Mouse (Mus musculus) CH12.LX (cell line): Measurements from ENCODE around the gene Trpm3.

Experiments
- CHD1 ChIP-seq: IDR thresholded peaks from 2 replicates; pipeline ENCODE4 v1.6.1; 2012; ENCODE audit warnings: low read depth, low read length, improper control_type of control experiment, inconsistent platforms
- CTCF ChIP-seq, 2 experiments: IDR thresholded peaks in 1 of 2; conservative IDR thresholded peaks in 1 of 2; 2 replicates each; pipeline ENCODE4 v1.5.1; 2011 to 2012; ENCODE audit warnings: low read depth in 2 of 2, low read length in 2 of 2, improper control_type of control experiment in 1 of 2, inconsistent platforms in 1 of 2, mild to moderate bottlenecking in 1 of 2, moderate library complexity in 1 of 2
- EP300 ChIP-seq: IDR thresholded peaks from 2 replicates; pipeline ENCODE4 v1.6.1; 2011; ENCODE audit warnings: low read length, improper control_type of control experiment
- ETS1 ChIP-seq: conservative IDR thresholded peaks from 2 replicates; pipeline ENCODE4 v1.6.1; 2012; ENCODE audit warnings: low read depth, mild to moderate bottlenecking, inconsistent platforms, low read length, improper control_type of control experiment, moderate library complexity
- GABPA ChIP-seq: IDR thresholded peaks from 2 replicates; pipeline ENCODE4 v1.6.1; 2012; ENCODE audit warnings: low read depth, low read length, improper control_type of control experiment, inconsistent platforms; ENCODE audit not compliant: insufficient replicate concordance
- JUND ChIP-seq: conservative IDR thresholded peaks from 2 replicates; pipeline ENCODE4 v1.6.1; 2011; ENCODE audit warnings: low read depth, low read length, improper control_type of control experiment
- MAFK ChIP-seq: IDR thresholded peaks from 2 replicates; pipeline ENCODE4 v1.6.1; 2011; ENCODE audit warnings: low read length, improper control_type of control experiment; ENCODE audit not compliant: insufficient replicate concordance
- MAZ ChIP-seq: IDR thresholded peaks from 2 replicates; pipeline ENCODE4 v1.6.1; 2012; ENCODE audit warnings: low read depth, mild to moderate bottlenecking, inconsistent platforms, low read length, improper control_type of control experiment, moderate library complexity
- MEF2A ChIP-seq: IDR thresholded peaks from 2 replicates; pipeline ENCODE4 v1.6.1; 2014; ENCODE audit warnings: low read depth, mild to moderate bottlenecking, inconsistent platforms, low read length, improper control_type of control experiment, borderline replicate concordance
- NELFE ChIP-seq: IDR thresholded peaks from 2 replicates; pipeline ENCODE4 v1.6.1; 2011; ENCODE audit warnings: low read depth, low read length, improper control_type of control experiment
- POLR2A ChIP-seq: IDR thresholded peaks from 2 replicates; pipeline ENCODE4 v1.6.1; 2011; ENCODE audit warnings: low read depth, mild to moderate bottlenecking, improper control_type of control experiment, low read length
- SMC3 ChIP-seq: IDR thresholded peaks from 2 replicates; pipeline ENCODE4 v1.6.1; 2011; ENCODE audit warnings: low read depth, low read length, improper control_type of control experiment
- UBTF ChIP-seq: IDR thresholded peaks from 2 replicates; pipeline ENCODE4 v1.6.1; 2012; ENCODE audit warnings: low read depth, mild to moderate bottlenecking, inconsistent platforms, low read length, improper control_type of control experiment, moderate library complexity
- ZNF384 ChIP-seq: IDR thresholded peaks from 2 replicates; pipeline ENCODE4 v1.6.1; 2012; ENCODE audit warnings: low read depth, low read length, improper control_type of control experiment, inconsistent platforms

DNA sequence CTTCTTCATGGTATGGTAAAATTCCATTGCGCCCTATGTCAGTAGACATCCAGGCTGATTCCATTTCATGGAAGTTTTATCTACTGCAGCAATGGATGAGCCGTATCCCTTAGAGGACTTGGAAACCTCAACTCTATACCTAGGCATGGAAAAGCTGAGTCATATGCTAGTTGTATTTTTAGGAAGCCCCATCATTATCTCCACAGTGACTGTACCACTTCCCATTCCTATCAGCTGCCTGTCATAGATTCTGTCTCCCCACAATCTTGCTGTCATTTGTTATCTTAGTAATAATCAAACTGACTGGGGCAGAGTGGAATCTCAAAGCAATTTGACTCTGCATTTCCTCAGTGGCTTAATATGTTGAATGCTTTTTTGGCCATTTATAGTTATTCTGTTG lies 169.2 kb downstream of the Trpm3 start:
- TF ChIP-seq GABPA (no peak), UBTF (no peak), MAZ (no peak), CTCF (conservative IDR thresholded peaks at IDR 0.05 in 1 of 2, IDR thresholded peaks at IDR 0.05 in 1 of 2; ENCODE audit: low read depth in 2 of 2, low read length in 2 of 2) (no peak), ETS1 (peak; percentile 50), ZNF384 (no peak), MAFK (no peak), POLR2A (no peak), NELFE (no peak), SMC3 (no peak), JUND (peak; percentile 45), MEF2A (peak; percentile 45; the same call in 1 of the 2 replicates), CHD1 (no peak), EP300 (peak; percentile 49; the same call in 1 of the 2 replicates)
